Mouse (Mus musculus): Measurements from ENCODE around the gene Slc40a1. TPM values are rescaled to one million over a fixed set of nuclear protein-coding genes. Genes with fewer than 3 reads are reported as not detected.
A peak's percentile ranks its signal among the peaks of the same experiment; 100 is the strongest.

Gene Slc40a1
- polyA plus RNA-seq, 1 experiment: 14.0 TPM

GRCm38 (mm10) chr1:45886800-45887199, 39.5 kb downstream of the Slc40a1 start:
- DNase-seq (ENCODE audit: extremely low spot score in 1 of 2, low spot score in 1 of 2): no peak

- no peak for DNase-seq (ENCODE audit: extremely low spot score in 1 of 2, low spot score in 1 of 2)
These were observed 42.9 kb downstream of the Slc40a1 start for GRCm38 (mm10) chr1:45883378-45883777.

GRCm38 (mm10) chr1:45882076-45882475, 44.2 kb downstream of the Slc40a1 start:
- no peak for DNase-seq (ENCODE audit: extremely low spot score in 1 of 2, low spot score in 1 of 2)

- no peak for DNase-seq (ENCODE audit: extremely low spot score in 1 of 2, low spot score in 1 of 2)
These were observed 45.0 kb downstream of the Slc40a1 start for GRCm38 (mm10) chr1:45881228-45881832.

- no peak for DNase-seq (ENCODE audit: extremely low spot score in 1 of 2, low spot score in 1 of 2)
These were observed 48.9 kb downstream of the Slc40a1 start for GRCm38 (mm10) chr1:45877463-45877862.

GRCm38 (mm10) chr1:45876450-45877198, 49.7 kb downstream of the Slc40a1 start:
- DNase-seq (ENCODE audit: extremely low spot score in 1 of 2, low spot score in 1 of 2): no peak

- DNase-seq (ENCODE audit: extremely low spot score in 1 of 2, low spot score in 1 of 2): no peak
These were observed 50.7 kb downstream of the Slc40a1 start for GRCm38 (mm10) chr1:45875640-45876039.

GRCm38 (mm10) chr1:45873250-45873649, 53.1 kb downstream of the Slc40a1 start:
- DNase-seq (ENCODE audit: extremely low spot score in 1 of 2, low spot score in 1 of 2): no peak

GRCm38 (mm10) chr1:45868479-45869137, 57.7 kb downstream of the Slc40a1 start:
- no peak for DNase-seq (ENCODE audit: extremely low spot score in 1 of 2, low spot score in 1 of 2)

GRCm38 (mm10) chr1:45868050-45868449, 58.3 kb downstream of the Slc40a1 start:
- no peak for DNase-seq (ENCODE audit: extremely low spot score in 1 of 2, low spot score in 1 of 2)

GRCm38 (mm10) chr1:45866288-45867018, 59.9 kb downstream of the Slc40a1 start:
- no peak for DNase-seq (ENCODE audit: extremely low spot score in 1 of 2, low spot score in 1 of 2)

GRCm38 (mm10) chr1:45865727-45866126, 60.6 kb downstream of the Slc40a1 start:
- DNase-seq (ENCODE audit: extremely low spot score in 1 of 2, low spot score in 1 of 2): no peak

- no peak for DNase-seq (ENCODE audit: extremely low spot score in 1 of 2, low spot score in 1 of 2)
These were observed 61.0 kb downstream of the Slc40a1 start for GRCm38 (mm10) chr1:45865316-45865715.

GRCm38 (mm10) chr1:45864564-45865014, 61.7 kb downstream of the Slc40a1 start:
- DNase-seq (ENCODE audit: extremely low spot score in 1 of 2, low spot score in 1 of 2): no peak

- no peak for DNase-seq (ENCODE audit: extremely low spot score in 1 of 2, low spot score in 1 of 2)
These were observed 62.7 kb downstream of the Slc40a1 start for GRCm38 (mm10) chr1:45863641-45864040.

- no peak for DNase-seq (ENCODE audit: extremely low spot score in 1 of 2, low spot score in 1 of 2)
These were observed 65.2 kb downstream of the Slc40a1 start for GRCm38 (mm10) chr1:45861162-45861561.

- DNase-seq (ENCODE audit: extremely low spot score in 1 of 2, low spot score in 1 of 2): peak in 1 of 2 experiments; percentile 13
These were observed 66.0 kb downstream of the Slc40a1 start for GRCm38 (mm10) chr1:45860349-45860748.

All from frontal cortex, adult 2 months (tissue).